ENCODE assay signal across 14 mouse cellular contexts in the genomic region with DNA sequence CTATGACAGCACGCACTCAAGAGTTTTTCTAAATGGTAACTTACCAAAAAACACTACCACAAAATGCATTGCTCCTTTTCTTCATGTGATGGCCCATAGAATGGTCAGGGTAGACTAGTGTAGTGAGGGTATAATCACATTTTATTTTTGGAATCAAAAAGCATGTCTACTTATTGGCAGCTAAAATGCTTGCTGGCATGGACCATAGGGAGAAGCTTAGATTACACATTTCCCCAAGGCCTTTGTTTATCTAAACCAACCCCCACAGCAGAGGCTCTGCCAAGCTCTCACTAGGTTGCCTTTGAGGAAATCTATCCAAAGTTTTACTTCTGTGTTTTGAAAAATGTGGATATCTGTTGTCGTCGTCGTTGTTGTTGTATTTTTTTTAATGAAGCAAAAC.
DNase-seq lines count a peak whose midpoint lies in the region; ATAC-seq and TF ChIP-seq lines count a peak whose summit lies in the region.
"Had no signal": no experiment of that assay in that cellular context is flagged by ENCODE, and none has a peak within 500 bp of the region (broad histone marks: within the 10 kb centered on the region; RNA-seq: fewer than 3 reads in every experiment).

No protein-coding gene starts in this region.

- 61% methylated on average over 4 of the region's 4 CpGs for WGBS in heart, postnatal 0 days
- 70% methylated on average over 4 of the region's 4 CpGs for WGBS in heart, embryonic 12.5 days
- 80% methylated on average over 4 of the region's 4 CpGs for WGBS in kidney, embryonic 16.5 days

- no peaks in the 10 kb centered on the region for H3K36me3 ChIP-seq in heart, postnatal 0 days (replicated peaks; ENCODE audit: control insufficient read depth, insufficient read depth, low read length)
- H3K36me3 ChIP-seq in heart, embryonic 12.5 days, result no peaks in the 10 kb centered on the region
- H3K36me3 ChIP-seq in kidney, embryonic 16.5 days (ENCODE audit: insufficient read depth, low read length), result no peaks in the 10 kb centered on the region
- H3K36me3 ChIP-seq: hindbrain, embryonic 13.5 days; neural tube, embryonic 12.5 days had no signal

- ATAC-seq in heart, postnatal 0 days (ENCODE audit: insufficient read depth, low read depth), result no peak
- ATAC-seq in heart, embryonic 12.5 days (ENCODE audit: insufficient number of reproducible peaks, low FRiP score), result no peak
- ATAC-seq in kidney, embryonic 16.5 days (ENCODE audit: low FRiP score, low TSS enrichment), result no peak
- ATAC-seq: Patski had no signal

- H3K27me3 ChIP-seq in heart, postnatal 0 days (ENCODE audit: control insufficient read depth, insufficient read depth, low read length), result no peaks in the 10 kb centered on the region
- no peaks in the 10 kb centered on the region for H3K27me3 ChIP-seq in heart, embryonic 12.5 days (replicated peaks)
- H3K27me3 ChIP-seq in kidney, embryonic 16.5 days (ENCODE audit: insufficient read depth, low read length), result no peaks in the 10 kb centered on the region
- H3K27me3 ChIP-seq: hindbrain, embryonic 13.5 days; neural tube, embryonic 12.5 days; Patski had no signal

- no peak for TF ChIP-seq CTCF in heart, postnatal 0 days (IDR thresholded peaks at IDR 0.05; ENCODE audit: low read depth)

- no peak overlapping the region for H3K9ac ChIP-seq in heart, postnatal 0 days (replicated peaks; ENCODE audit: low read depth, low read length)
- no peak overlapping the region for H3K9ac ChIP-seq in heart, embryonic 12.5 days
- no peak overlapping the region for H3K9ac ChIP-seq in kidney, embryonic 16.5 days (replicated peaks; ENCODE audit: low read length)
- H3K9ac ChIP-seq: hindbrain, embryonic 13.5 days; neural tube, embryonic 12.5 days had no signal

- peak; percentile 46 for DNase-seq in adrenal gland, adult 2 months
- DNase-seq in adrenal gland, postnatal 4 days (ENCODE audit: low spot score in 2 of 2), result no peak
- DNase-seq in heart, postnatal 0 days (ENCODE audit: low spot score), result peak; percentile 45
- DNase-seq in adrenal gland, postnatal 36 days, result peak; percentile 32 to 53
- peak; percentile 79 for DNase-seq in lung, postnatal 10 days
- DNase-seq in cerebellum, postnatal 14 days, result no peak
- DNase-seq: cerebellum, adult 11 months; kidney, adult 9 months had no signal

- H3K4me2 ChIP-seq in heart, postnatal 0 days (ENCODE audit: low read depth, low read length), result no peak overlapping the region
- H3K4me2 ChIP-seq in heart, embryonic 12.5 days, result no peak overlapping the region
- H3K4me2 ChIP-seq in kidney, embryonic 16.5 days (replicated peaks; ENCODE audit: low read depth, low read length), result no peak overlapping the region
- H3K4me2 ChIP-seq: hindbrain, embryonic 13.5 days; neural tube, embryonic 12.5 days had no signal

- H3K27ac ChIP-seq in heart, postnatal 0 days (ENCODE audit: low read depth), result peak overlapping the region; percentile 25; the same call in 1 of the 2 replicates
- no peak overlapping the region for H3K27ac ChIP-seq in heart, embryonic 12.5 days (ENCODE audit: poor library complexity, severe bottlenecking)
- no peak overlapping the region for H3K27ac ChIP-seq in kidney, embryonic 16.5 days (ENCODE audit: low read length)
- H3K27ac ChIP-seq: hindbrain, embryonic 13.5 days; layer of hippocampus, adult 2 months; neural tube, embryonic 12.5 days had no signal

- no peaks in the 10 kb centered on the region for H3K9me3 ChIP-seq in heart, postnatal 0 days (replicated peaks; ENCODE audit: control insufficient read depth, low read length)
- 0 out of 2 replicates have a peak, but pooled peaks cover 3% of the 10 kb centered on the region for H3K9me3 ChIP-seq in heart, embryonic 12.5 days (replicated peaks)
- peaks cover 7% of the 10 kb centered on the region for H3K9me3 ChIP-seq in kidney, embryonic 16.5 days (ENCODE audit: low read length)
- H3K9me3 ChIP-seq: hindbrain, embryonic 13.5 days; neural tube, embryonic 12.5 days had no signal

- H3K4me3 ChIP-seq in heart, postnatal 0 days (ENCODE audit: low read depth, low read length), result no peak overlapping the region
- no peak overlapping the region for H3K4me3 ChIP-seq in heart, embryonic 12.5 days
- H3K4me3 ChIP-seq in kidney, embryonic 16.5 days (ENCODE audit: low read length), result no peak overlapping the region
- H3K4me3 ChIP-seq: hindbrain, embryonic 13.5 days; layer of hippocampus, adult 2 months; neural tube, embryonic 12.5 days had no signal

- no peak for TF ChIP-seq EP300 in heart, postnatal 0 days (IDR thresholded peaks at IDR 0.05; ENCODE audit: low read depth)

- peaks cover 23% of the 10 kb centered on the region for H3K4me1 ChIP-seq in heart, postnatal 0 days (ENCODE audit: control insufficient read depth, insufficient read depth)
- H3K4me1 ChIP-seq in heart, embryonic 12.5 days (replicated peaks), result no peaks in the 10 kb centered on the region
- 0 out of 2 replicates have a peak, but pooled peaks cover 5% of the 10 kb centered on the region for H3K4me1 ChIP-seq in kidney, embryonic 16.5 days (ENCODE audit: insufficient read depth, low read length)
- H3K4me1 ChIP-seq: hindbrain, embryonic 13.5 days; neural tube, embryonic 12.5 days had no signal

Comparison
In these comparisons a context has a peak if more than half of its experiments do, and no peak if none do; other contexts are left out.
1. DNase-seq: peak in adrenal gland, adult 2 months (single experiment), heart, postnatal 0 days (single experiment), adrenal gland, postnatal 36 days (2 of 2) and lung, postnatal 10 days (single experiment); none in adrenal gland, postnatal 4 days (0 of 2) and cerebellum, postnatal 14 days (0 of 2).